Mouse (Mus musculus): ENCODE measurements around the gene Lmod2. TPM values are rescaled to one million over a fixed set of nuclear protein-coding genes. Genes with fewer than 3 reads are reported as not detected.

Lmod2 gene
- polyA plus RNA-seq, 1 experiment, result not detected

- TF ChIP-seq POLR2A (IDR thresholded peaks at IDR 0.05; ENCODE audit: extremely low read depth, insufficient read depth, low read length) (no peak), CTCF (IDR thresholded peaks at IDR 0.05; ENCODE audit: extremely low read depth, insufficient read depth, low read length) (no peak)
Observed at GRCm38 (mm10) chr6:24600134-24600533, 2.6 kb downstream of the Lmod2 start.

GRCm38 (mm10) chr6:24600726-24601125 is 3.2 kb downstream of the Lmod2 start:
- Histone ChIP-seq H3K4me3 (ENCODE audit: insufficient read depth, low read length) (no peak overlapping the region), H3K27ac (ENCODE audit: insufficient read depth, low read length) (no peak overlapping the region), H3K4me1 (ENCODE audit: control insufficient read depth, insufficient read depth, low read length) (no peaks in the 10 kb centered on the region)
- TF ChIP-seq CTCF (IDR thresholded peaks at IDR 0.05; ENCODE audit: extremely low read depth, insufficient read depth, low read length) (no peak), POLR2A (IDR thresholded peaks at IDR 0.05; ENCODE audit: extremely low read depth, insufficient read depth, low read length) (no peak)

More at GRCm38 (mm10) chr6:24600134-24600533, 2.6 kb downstream of the Lmod2 start:
- no peak overlapping the region for H3K27ac ChIP-seq (ENCODE audit: insufficient read depth, low read length)
- H3K4me3 ChIP-seq (ENCODE audit: insufficient read depth, low read length), result no peak overlapping the region
- H3K4me1 ChIP-seq (ENCODE audit: control insufficient read depth, insufficient read depth, low read length), result no peaks in the 10 kb centered on the region

DNA sequence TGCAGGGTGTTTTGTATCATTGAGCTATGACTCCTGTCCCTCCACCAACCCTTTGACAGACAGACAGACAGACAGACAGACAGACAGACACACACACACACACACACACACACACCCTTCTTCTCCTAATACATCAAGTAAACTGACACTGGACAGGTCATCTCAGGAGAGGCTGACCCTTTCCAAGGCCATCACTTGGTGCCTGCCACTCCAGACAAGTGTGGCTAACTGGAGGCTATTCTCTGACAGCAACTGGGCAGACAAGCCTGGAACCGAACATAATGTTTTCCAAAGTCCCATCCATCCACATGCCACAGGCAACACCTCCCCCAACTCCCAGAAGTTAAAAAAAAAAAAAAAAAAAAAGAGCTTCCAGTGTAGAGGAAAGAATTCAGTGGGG is 4.1 kb downstream of the Lmod2 start:
- Histone ChIP-seq H3K27ac (ENCODE audit: insufficient read depth, low read length) (no peak overlapping the region), H3K4me1 (ENCODE audit: control insufficient read depth, insufficient read depth, low read length) (no peaks in the 10 kb centered on the region), H3K4me3 (ENCODE audit: insufficient read depth, low read length) (no peak overlapping the region)
- no peak for TF ChIP-seq POLR2A (IDR thresholded peaks at IDR 0.05; ENCODE audit: extremely low read depth, insufficient read depth, low read length)
- no peak for TF ChIP-seq CTCF (IDR thresholded peaks at IDR 0.05; ENCODE audit: extremely low read depth, insufficient read depth, low read length)

DNA sequence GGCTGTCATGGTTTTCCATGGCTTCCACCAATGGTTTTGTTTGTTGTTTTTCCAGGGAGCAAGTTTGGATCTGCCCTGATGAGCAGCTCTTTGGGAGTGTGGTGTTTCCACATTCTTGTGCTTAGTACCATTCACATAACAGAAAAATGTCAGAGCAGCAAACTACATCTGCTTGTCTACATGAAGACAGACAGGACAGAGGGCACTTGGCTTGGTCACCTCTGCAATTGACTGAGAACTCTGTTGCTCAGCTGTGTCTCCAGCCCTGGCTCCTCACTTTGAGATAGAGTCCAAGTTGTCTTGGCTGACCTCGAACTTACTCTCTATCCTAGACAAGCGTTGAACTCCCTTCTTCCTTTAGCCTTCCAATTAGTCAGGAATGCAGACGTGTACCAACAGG is 4.8 kb downstream of the Lmod2 start:
- TF ChIP-seq POLR2A (IDR thresholded peaks at IDR 0.05; ENCODE audit: extremely low read depth, insufficient read depth, low read length) (no peak), CTCF (IDR thresholded peaks at IDR 0.05; ENCODE audit: extremely low read depth, insufficient read depth, low read length) (no peak)
- H3K27ac ChIP-seq (ENCODE audit: insufficient read depth, low read length), result no peak overlapping the region
- no peaks in the 10 kb centered on the region for H3K4me1 ChIP-seq (ENCODE audit: control insufficient read depth, insufficient read depth, low read length)
- H3K4me3 ChIP-seq (ENCODE audit: insufficient read depth, low read length), result no peak overlapping the region

DNA sequence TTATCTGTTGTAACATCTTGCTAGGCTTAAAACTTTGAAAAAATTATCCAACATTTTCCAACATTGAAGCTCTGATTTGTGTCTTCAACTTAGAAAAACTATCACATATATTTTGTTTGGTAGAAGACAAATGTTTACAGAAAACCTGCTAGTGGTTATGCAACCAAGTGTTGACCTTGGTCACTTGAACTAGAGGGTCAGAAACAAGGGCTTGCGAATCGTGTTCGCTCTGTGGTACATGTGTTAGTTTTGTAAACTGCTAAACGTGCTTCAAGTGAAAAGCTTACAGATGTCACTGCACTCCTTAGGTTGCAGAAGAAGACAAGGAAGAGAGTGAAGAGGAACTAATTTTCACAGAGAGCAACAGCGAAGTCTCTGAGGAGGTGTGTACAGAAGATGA is 5.4 kb downstream of the Lmod2 start:
- no peaks in the 10 kb centered on the region for H3K4me1 ChIP-seq (ENCODE audit: control insufficient read depth, insufficient read depth, low read length)
- H3K4me3 ChIP-seq (ENCODE audit: insufficient read depth, low read length), result no peak overlapping the region
- H3K27ac ChIP-seq (ENCODE audit: insufficient read depth, low read length), result no peak overlapping the region
- TF ChIP-seq POLR2A (IDR thresholded peaks at IDR 0.05; ENCODE audit: extremely low read depth, insufficient read depth, low read length), result no peak
- no peak for TF ChIP-seq CTCF (IDR thresholded peaks at IDR 0.05; ENCODE audit: extremely low read depth, insufficient read depth, low read length)

DNA sequence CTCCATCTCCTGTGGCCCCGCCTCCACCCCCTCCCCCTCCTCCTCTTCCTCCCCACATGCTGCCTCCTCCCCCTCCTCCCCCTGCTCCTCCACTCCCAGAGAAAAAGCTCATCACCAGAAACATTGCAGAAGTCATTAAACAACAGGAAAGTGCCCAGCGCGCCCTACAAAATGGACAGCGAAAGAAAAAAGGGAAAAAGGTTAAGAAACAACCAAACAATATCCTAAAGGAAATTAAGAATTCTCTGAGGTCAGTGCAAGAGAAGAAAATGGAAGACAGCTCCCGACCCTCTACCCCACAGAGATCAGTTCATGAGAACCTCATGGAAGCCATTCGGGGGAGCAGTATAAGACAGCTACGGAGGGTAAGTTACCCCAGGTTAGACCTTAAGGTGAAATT is 6.7 kb downstream of the Lmod2 start:
- H3K4me1 ChIP-seq (ENCODE audit: control insufficient read depth, insufficient read depth, low read length), result no peaks in the 10 kb centered on the region
- no peak overlapping the region for H3K4me3 ChIP-seq (ENCODE audit: insufficient read depth, low read length)
- TF ChIP-seq CTCF (IDR thresholded peaks at IDR 0.05; ENCODE audit: extremely low read depth, insufficient read depth, low read length) (no peak), POLR2A (IDR thresholded peaks at IDR 0.05; ENCODE audit: extremely low read depth, insufficient read depth, low read length) (no peak)
- H3K27ac ChIP-seq (ENCODE audit: insufficient read depth, low read length), result no peak overlapping the region

DNA sequence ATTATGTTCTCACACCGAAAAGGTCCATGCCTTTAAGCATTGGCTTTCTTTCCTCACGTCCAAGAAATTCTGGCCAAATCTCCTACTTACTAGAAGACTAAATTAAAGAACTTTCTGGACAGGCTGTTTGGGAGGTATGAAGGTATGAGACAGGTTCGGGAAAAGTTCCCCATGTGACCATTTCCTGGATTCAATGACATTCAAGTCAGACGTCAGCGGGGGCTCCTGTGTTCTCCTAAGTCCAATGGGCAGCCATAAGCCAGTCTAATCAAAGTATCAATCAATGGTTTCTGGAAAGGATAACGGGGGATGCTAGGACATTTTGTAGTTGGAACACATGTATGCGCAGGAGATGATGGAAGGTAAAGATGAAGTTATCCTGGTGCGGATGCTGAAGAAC is 8.1 kb downstream of the Lmod2 start:
- no peaks in the 10 kb centered on the region for H3K4me1 ChIP-seq (ENCODE audit: control insufficient read depth, insufficient read depth, low read length)
- H3K27ac ChIP-seq (ENCODE audit: insufficient read depth, low read length), result no peak overlapping the region
- TF ChIP-seq POLR2A (IDR thresholded peaks at IDR 0.05; ENCODE audit: extremely low read depth, insufficient read depth, low read length), result no peak
- TF ChIP-seq CTCF (IDR thresholded peaks at IDR 0.05; ENCODE audit: extremely low read depth, insufficient read depth, low read length), result no peak
- no peak overlapping the region for H3K4me3 ChIP-seq (ENCODE audit: insufficient read depth, low read length)

- Histone ChIP-seq H3K27ac (ENCODE audit: insufficient read depth, low read length) (no peak overlapping the region), H3K4me1 (ENCODE audit: control insufficient read depth, insufficient read depth, low read length) (no peaks in the 10 kb centered on the region), H3K4me3 (ENCODE audit: insufficient read depth, low read length) (no peak overlapping the region)
- TF ChIP-seq CTCF (IDR thresholded peaks at IDR 0.05; ENCODE audit: extremely low read depth, insufficient read depth, low read length), result no peak
- TF ChIP-seq POLR2A (IDR thresholded peaks at IDR 0.05; ENCODE audit: extremely low read depth, insufficient read depth, low read length), result no peak
Observed at GRCm38 (mm10) chr6:24606512-24606911, 8.9 kb downstream of the Lmod2 start.

DNA sequence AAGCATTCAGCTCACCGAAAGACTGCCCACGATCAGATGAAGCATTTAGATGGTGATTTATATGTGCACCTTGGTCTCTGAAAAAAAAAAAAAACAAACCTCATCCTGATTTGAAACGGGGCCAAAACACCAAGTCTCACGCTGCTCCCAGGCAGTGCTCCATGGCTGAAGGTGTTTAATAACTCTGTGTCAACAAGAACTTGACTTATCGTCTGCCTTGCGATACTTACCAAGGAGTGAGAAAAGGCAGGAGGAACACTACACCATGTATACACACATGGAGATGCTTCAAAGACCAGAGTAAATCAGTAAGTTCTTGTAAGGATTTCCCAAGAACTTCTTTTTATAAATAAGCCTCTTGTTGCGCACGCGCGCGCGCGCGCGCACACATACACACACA is 10.0 kb downstream of the Lmod2 start:
- no peak for TF ChIP-seq POLR2A (IDR thresholded peaks at IDR 0.05; ENCODE audit: extremely low read depth, insufficient read depth, low read length)
- TF ChIP-seq CTCF (IDR thresholded peaks at IDR 0.05; ENCODE audit: extremely low read depth, insufficient read depth, low read length), result no peak
- no peaks in the 10 kb centered on the region for H3K4me1 ChIP-seq (ENCODE audit: control insufficient read depth, insufficient read depth, low read length)

DNA sequence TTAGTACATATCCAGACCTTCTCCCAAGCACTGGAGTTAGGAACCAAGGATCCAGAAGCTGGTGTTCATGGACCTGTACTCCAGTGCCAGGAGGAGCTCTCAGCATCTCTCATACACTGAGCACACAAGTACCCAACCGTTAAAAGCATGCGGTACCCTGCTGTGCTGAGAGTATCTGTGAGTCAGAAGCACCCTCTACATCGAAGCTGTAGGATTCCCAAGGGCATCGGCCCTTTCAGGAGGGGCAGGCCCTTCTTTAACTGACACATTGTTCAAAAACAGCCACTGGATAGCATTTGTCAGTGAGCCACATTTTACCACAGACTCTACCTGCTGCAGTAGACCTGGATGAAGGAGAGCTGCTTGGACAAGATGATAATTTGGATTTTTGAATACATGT is 10.6 kb downstream of the Lmod2 start:
- Histone ChIP-seq H3K27ac (ENCODE audit: insufficient read depth, low read length) (no peak overlapping the region), H3K4me3 (ENCODE audit: insufficient read depth, low read length) (no peak overlapping the region), H3K4me1 (ENCODE audit: control insufficient read depth, insufficient read depth, low read length) (no peaks in the 10 kb centered on the region; the same call in 1 of the 2 replicates)
- TF ChIP-seq POLR2A (IDR thresholded peaks at IDR 0.05; ENCODE audit: extremely low read depth, insufficient read depth, low read length), result no peak
- no peak for TF ChIP-seq CTCF (IDR thresholded peaks at IDR 0.05; ENCODE audit: extremely low read depth, insufficient read depth, low read length)

More for the DNA sequence above, 10.0 kb downstream of the Lmod2 start:
- Histone ChIP-seq H3K4me3 (ENCODE audit: insufficient read depth, low read length) (no peak overlapping the region), H3K27ac (ENCODE audit: insufficient read depth, low read length) (no peak overlapping the region)

All from cortical plate, adult 2 months (tissue).